Mouse (Mus musculus): ENCODE measurements around the gene Rtp4. TPM values are rescaled to one million over a fixed set of nuclear protein-coding genes. Genes with fewer than 3 reads are reported as not detected.

Gene Rtp4
- polyA plus RNA-seq, 2 experiments: 3.4 to 3.9 TPM

DNA sequence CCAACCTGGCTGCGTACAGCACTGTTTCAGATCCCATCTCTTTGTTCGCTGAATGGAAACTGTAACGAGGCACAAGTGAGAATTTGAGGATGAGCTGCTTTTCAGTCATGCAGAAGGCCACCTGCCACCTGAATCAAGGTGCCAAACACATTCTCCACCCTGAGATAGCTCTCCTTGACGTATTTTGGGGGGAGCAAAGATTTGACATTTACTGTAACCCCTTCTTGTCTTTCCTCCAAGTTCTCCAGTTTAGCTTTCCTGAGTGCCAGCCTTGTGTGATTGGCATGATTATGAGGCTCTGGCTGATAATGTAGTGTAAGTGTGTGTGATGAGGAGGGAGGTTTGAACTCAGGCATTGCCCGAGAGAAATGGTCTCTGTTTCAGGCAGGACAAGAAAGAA lies 2.0 kb downstream of the Rtp4 start:
- no peaks in the 10 kb centered on the region for H3K36me3 ChIP-seq (replicated peaks; ENCODE audit: control insufficient read depth, insufficient read depth, low read depth)

DNA sequence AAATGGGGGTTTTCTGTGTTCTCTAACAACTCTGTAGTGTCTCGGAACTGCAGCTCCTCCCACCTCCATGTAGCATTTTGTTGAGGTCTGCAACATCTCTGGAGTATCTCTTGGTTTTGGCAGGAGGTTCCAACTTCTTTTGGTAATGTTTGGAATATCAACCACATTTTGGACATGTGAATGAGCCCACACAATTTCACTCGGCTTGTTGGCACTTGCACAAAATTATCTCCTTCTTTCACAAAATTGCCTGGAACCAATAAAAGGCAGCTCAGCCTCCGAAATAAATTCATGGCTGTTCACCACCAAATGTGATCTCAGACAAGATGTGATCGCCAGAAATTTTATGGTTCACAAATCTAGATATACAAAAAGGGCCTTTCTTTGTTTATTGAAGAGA lies 9.1 kb downstream of the Rtp4 start:
- H3K4me2 ChIP-seq (ENCODE audit: low read depth): no peak overlapping the region
- DNase-seq (ENCODE audit: low read depth in 3 of 3, low spot score in 3 of 3): no peak
- H3K27ac ChIP-seq: no peak overlapping the region
- WGBS (ENCODE audit: insufficient replicate concordance): 51% methylated on average over 4 of the region's 4 CpGs
- TF ChIP-seq EP300 (IDR thresholded peaks at IDR 0.05; ENCODE audit: low read depth) (no peak), CTCF (IDR thresholded peaks at IDR 0.05; ENCODE audit: low read depth) (no peak)
- H3K4me3 ChIP-seq (ENCODE audit: insufficient read depth in 1 of 2, low read depth in 2 of 2, low read length in 2 of 2): no peak overlapping the region
- H3K36me3 ChIP-seq (replicated peaks; ENCODE audit: control insufficient read depth, insufficient read depth, low read depth): no peaks in the 10 kb centered on the region
- H3K4me1 ChIP-seq (replicated peaks; ENCODE audit: control insufficient read depth in 2 of 2, insufficient read depth in 2 of 2, low read length in 1 of 2): no peaks in the 10 kb centered on the region
- ATAC-seq (ENCODE audit: insufficient read depth): no peak
- no peaks in the 10 kb centered on the region for H3K9me3 ChIP-seq (ENCODE audit: control insufficient read depth, low read length)
- H3K9ac ChIP-seq (replicated peaks): no peak overlapping the region
- H3K27me3 ChIP-seq (ENCODE audit: control insufficient read depth, insufficient read depth, low read length): no peaks in the 10 kb centered on the region

More for the DNA sequence above, 2.0 kb downstream of the Rtp4 start:
- Histone ChIP-seq H3K9me3 (ENCODE audit: control insufficient read depth, low read length) (no peaks in the 10 kb centered on the region), H3K4me1 (replicated peaks; ENCODE audit: control insufficient read depth in 2 of 2, insufficient read depth in 2 of 2, low read length in 1 of 2) (peaks cover 0 to 9% of the 10 kb centered on the region in 2 experiments; a peak in 1 of 4 replicates), H3K9ac (replicated peaks) (no peak overlapping the region), H3K27me3 (ENCODE audit: control insufficient read depth, insufficient read depth, low read length) (no peaks in the 10 kb centered on the region), H3K4me3 (ENCODE audit: insufficient read depth in 1 of 2, low read depth in 2 of 2, low read length in 2 of 2) (no peak overlapping the region), H3K27ac (no peak overlapping the region), H3K4me2 (ENCODE audit: low read depth) (no peak overlapping the region)
- TF ChIP-seq EP300 (IDR thresholded peaks at IDR 0.05; ENCODE audit: low read depth) (no peak), CTCF (IDR thresholded peaks at IDR 0.05; ENCODE audit: low read depth) (no peak)
- ATAC-seq (ENCODE audit: insufficient read depth): no peak
- no peak for DNase-seq (ENCODE audit: low read depth in 3 of 3, low spot score in 3 of 3)
- 60% methylated on average over 5 of the region's 5 CpGs for WGBS (ENCODE audit: insufficient replicate concordance)

DNA sequence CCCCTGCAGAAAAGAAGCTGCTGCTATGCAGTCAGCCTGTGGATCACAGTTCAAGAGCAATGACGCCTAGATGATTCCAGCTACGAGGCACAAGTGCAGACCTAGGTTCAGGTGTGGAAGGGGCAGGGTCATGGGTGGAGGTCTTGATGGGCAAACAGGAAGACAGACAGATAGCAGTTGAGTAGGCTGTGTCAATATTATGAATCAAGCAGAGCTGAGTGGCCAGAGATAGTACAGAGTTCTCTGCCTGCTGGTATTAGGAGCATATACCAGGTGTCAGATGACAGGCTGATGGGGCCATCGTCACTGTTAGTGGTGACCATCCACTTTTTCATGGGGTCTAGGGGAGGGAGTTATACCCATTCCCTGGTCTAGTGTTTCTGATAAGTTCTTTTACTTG lies 13.6 kb downstream of the Rtp4 start:
- DNase-seq (ENCODE audit: low read depth in 3 of 3, low spot score in 3 of 3) (no peak), ATAC-seq (ENCODE audit: insufficient read depth) (peak; percentile 33; the same call in 1 of the 2 replicates)
- no peak overlapping the region for H3K9ac ChIP-seq (replicated peaks)
- no peak overlapping the region for H3K4me3 ChIP-seq (ENCODE audit: insufficient read depth in 1 of 2, low read depth in 2 of 2, low read length in 2 of 2)
- H3K36me3 ChIP-seq (replicated peaks; ENCODE audit: control insufficient read depth, insufficient read depth, low read depth): no peaks in the 10 kb centered on the region
- 49% methylated on average over 3 of the region's 3 CpGs for WGBS (ENCODE audit: insufficient replicate concordance)
- H3K27me3 ChIP-seq (ENCODE audit: control insufficient read depth, insufficient read depth, low read length): no peaks in the 10 kb centered on the region
- no peak overlapping the region for H3K27ac ChIP-seq
- H3K9me3 ChIP-seq (ENCODE audit: control insufficient read depth, low read length): no peaks in the 10 kb centered on the region
- no peaks in the 10 kb centered on the region for H3K4me1 ChIP-seq (replicated peaks; ENCODE audit: control insufficient read depth in 2 of 2, insufficient read depth in 2 of 2, low read length in 1 of 2)
- no peak overlapping the region for H3K4me2 ChIP-seq (ENCODE audit: low read depth)
- TF ChIP-seq EP300 (IDR thresholded peaks at IDR 0.05; ENCODE audit: low read depth): no peak
- TF ChIP-seq CTCF (IDR thresholded peaks at IDR 0.05; ENCODE audit: low read depth): no peak

DNA sequence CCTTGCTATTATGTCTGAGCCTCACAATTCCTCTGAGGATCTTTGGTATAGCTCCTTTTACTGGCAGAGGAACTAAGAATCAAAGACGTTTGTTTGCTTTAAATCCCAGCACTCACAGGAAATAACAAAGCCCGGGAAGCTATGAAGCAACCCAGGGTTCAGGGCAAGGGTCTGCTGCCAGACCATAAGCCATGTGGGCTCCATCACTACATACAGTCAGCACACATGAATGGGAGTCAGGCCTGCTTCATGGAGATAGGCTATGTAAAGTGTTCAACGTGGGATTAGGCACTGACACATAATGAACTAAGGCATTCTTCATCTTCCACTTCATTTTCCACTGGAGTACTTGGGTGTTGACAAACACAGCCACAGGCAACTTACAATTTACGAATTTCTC lies 21.0 kb downstream of the Rtp4 start:
- Histone ChIP-seq H3K9ac (replicated peaks) (no peak overlapping the region), H3K4me1 (replicated peaks; ENCODE audit: control insufficient read depth in 2 of 2, insufficient read depth in 2 of 2, low read length in 1 of 2) (peaks cover 0 to 3% of the 10 kb centered on the region in 2 experiments; a peak in 1 of 4 replicates), H3K4me3 (ENCODE audit: insufficient read depth in 1 of 2, low read depth in 2 of 2, low read length in 2 of 2) (no peak overlapping the region), H3K9me3 (ENCODE audit: control insufficient read depth, low read length) (no peaks in the 10 kb centered on the region), H3K27me3 (ENCODE audit: control insufficient read depth, insufficient read depth, low read length) (no peaks in the 10 kb centered on the region), H3K27ac (no peak overlapping the region), H3K36me3 (replicated peaks; ENCODE audit: control insufficient read depth, insufficient read depth, low read depth) (no peaks in the 10 kb centered on the region), H3K4me2 (ENCODE audit: low read depth) (no peak overlapping the region)
- no peak for ATAC-seq (ENCODE audit: insufficient read depth)
- DNase-seq (ENCODE audit: low read depth in 3 of 3, low spot score in 3 of 3): no peak
- 32% methylated on average over 4 of the region's 4 CpGs for WGBS (ENCODE audit: insufficient replicate concordance)
- no peak for TF ChIP-seq CTCF (IDR thresholded peaks at IDR 0.05; ENCODE audit: low read depth)

DNA sequence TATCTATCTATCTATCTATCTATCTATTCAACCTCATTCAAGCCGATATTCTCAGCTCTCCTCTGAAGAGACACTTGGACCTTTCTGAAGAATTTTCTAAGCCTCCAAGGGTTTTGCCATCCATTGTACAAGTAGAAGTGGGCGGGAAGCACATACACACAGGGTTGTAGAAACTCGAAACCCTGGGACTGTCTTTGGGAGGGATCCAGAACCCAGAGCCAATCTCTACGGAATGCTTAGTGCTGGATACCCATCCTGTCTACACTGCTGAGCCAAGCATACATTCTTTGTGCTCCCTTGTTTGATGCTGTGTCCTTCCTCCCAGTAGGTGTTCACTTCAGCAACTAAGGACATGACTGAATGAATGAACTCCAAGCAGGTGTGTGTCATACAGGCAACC lies 22.8 kb downstream of the Rtp4 start:
- no peaks in the 10 kb centered on the region for H3K27me3 ChIP-seq (ENCODE audit: control insufficient read depth, insufficient read depth, low read length)
- H3K9ac ChIP-seq (replicated peaks): no peak overlapping the region
- no peak overlapping the region for H3K4me3 ChIP-seq (ENCODE audit: insufficient read depth in 1 of 2, low read depth in 2 of 2, low read length in 2 of 2)
- H3K36me3 ChIP-seq (replicated peaks; ENCODE audit: control insufficient read depth, insufficient read depth, low read depth): no peaks in the 10 kb centered on the region
- ATAC-seq (ENCODE audit: insufficient read depth): no peak
- WGBS (ENCODE audit: insufficient replicate concordance): 58% methylated on average over 4 of the region's 4 CpGs
- DNase-seq (ENCODE audit: low read depth in 3 of 3, low spot score in 3 of 3): no peak
- TF ChIP-seq CTCF (IDR thresholded peaks at IDR 0.05; ENCODE audit: low read depth): no peak
- TF ChIP-seq EP300 (IDR thresholded peaks at IDR 0.05; ENCODE audit: low read depth): no peak
- H3K27ac ChIP-seq: no peak overlapping the region
- H3K4me1 ChIP-seq (replicated peaks; ENCODE audit: control insufficient read depth in 2 of 2, insufficient read depth in 2 of 2, low read length in 1 of 2): peaks cover 0 to 3% of the 10 kb centered on the region in 2 experiments; a peak in 1 of 4 replicates
- H3K9me3 ChIP-seq (ENCODE audit: control insufficient read depth, low read length): no peaks in the 10 kb centered on the region
- no peak overlapping the region for H3K4me2 ChIP-seq (ENCODE audit: low read depth)

All from liver, embryonic 14.5 days (tissue).